Mouse (Mus musculus): ENCODE results near the gene Tbc1d9b. TPM values are rescaled to one million over a fixed set of nuclear protein-coding genes. Genes with fewer than 3 reads are reported as not detected.

The Tbc1d9b gene
- 72.3 and 76.8 TPM in 2 replicates for polyA plus RNA-seq (2011; ENCODE audit: insufficient read length, low read depth, missing spikeins)

- peak within 1 kb of the TSS; percentile 76 for H3K4me3 ChIP-seq (ENCODE audit: insufficient read depth, low read length)
- no peak within 1 kb of the TSS for H3K27ac ChIP-seq (ENCODE audit: insufficient read depth, low read length)
- TF ChIP-seq POLR2A (IDR thresholded peaks at IDR 0.05; ENCODE audit: low read depth, low read length) (peak; percentile 84), CTCF (IDR thresholded peaks at IDR 0.05; ENCODE audit: borderline replicate concordance, insufficient read depth, low read length) (peak; percentile 89)
- 0 out of 2 replicates have a peak, but pooled peaks cover 4% of the 10 kb centered on the region for H3K4me1 ChIP-seq (ENCODE audit: control insufficient read depth, insufficient read depth, low read length)
Measured at GRCm38 (mm10) chr11:50130811-50131766, at the start of gene Tbc1d9b. Gene Tbc1d9b (plus strand): TSS chr11:50131396.

GRCm38 (mm10) chr11:50086211-50086610 lies 45.0 kb upstream of the Tbc1d9b start:
- H3K4me3 ChIP-seq (ENCODE audit: insufficient read depth, low read length) = no peak overlapping the region
- no peak overlapping the region for H3K27ac ChIP-seq (ENCODE audit: insufficient read depth, low read length)
- no peaks in the 10 kb centered on the region for H3K4me1 ChIP-seq (ENCODE audit: control insufficient read depth, insufficient read depth, low read length)
- TF ChIP-seq POLR2A (IDR thresholded peaks at IDR 0.05; ENCODE audit: low read depth, low read length) (no peak), CTCF (IDR thresholded peaks at IDR 0.05; ENCODE audit: borderline replicate concordance, insufficient read depth, low read length) (no peak)

- Histone ChIP-seq H3K4me3 (ENCODE audit: insufficient read depth, low read length) (no peak overlapping the region), H3K4me1 (ENCODE audit: control insufficient read depth, insufficient read depth, low read length) (no peaks in the 10 kb centered on the region), H3K27ac (ENCODE audit: insufficient read depth, low read length) (no peak overlapping the region)
- TF ChIP-seq CTCF (IDR thresholded peaks at IDR 0.05; ENCODE audit: borderline replicate concordance, insufficient read depth, low read length) = no peak
- TF ChIP-seq POLR2A (IDR thresholded peaks at IDR 0.05; ENCODE audit: low read depth, low read length) = no peak
Measured at GRCm38 (mm10) chr11:50089840-50090239, 41.4 kb upstream of the Tbc1d9b start.

GRCm38 (mm10) chr11:50090982-50091675 lies 40.1 kb upstream of the Tbc1d9b start:
- no peak overlapping the region for H3K27ac ChIP-seq (ENCODE audit: insufficient read depth, low read length)
- H3K4me1 ChIP-seq (ENCODE audit: control insufficient read depth, insufficient read depth, low read length) = no peaks in the 10 kb centered on the region
- no peak overlapping the region for H3K4me3 ChIP-seq (ENCODE audit: insufficient read depth, low read length)
- TF ChIP-seq POLR2A (IDR thresholded peaks at IDR 0.05; ENCODE audit: low read depth, low read length) = no peak

GRCm38 (mm10) chr11:50091681-50092080 lies 39.5 kb upstream of the Tbc1d9b start:
- no peak overlapping the region for H3K27ac ChIP-seq (ENCODE audit: insufficient read depth, low read length)
- no peak overlapping the region for H3K4me3 ChIP-seq (ENCODE audit: insufficient read depth, low read length)
- no peak for TF ChIP-seq CTCF (IDR thresholded peaks at IDR 0.05; ENCODE audit: borderline replicate concordance, insufficient read depth, low read length)
- TF ChIP-seq POLR2A (IDR thresholded peaks at IDR 0.05; ENCODE audit: low read depth, low read length) = no peak
- H3K4me1 ChIP-seq (ENCODE audit: control insufficient read depth, insufficient read depth, low read length) = no peaks in the 10 kb centered on the region

- Histone ChIP-seq H3K4me3 (ENCODE audit: insufficient read depth, low read length) (no peak overlapping the region), H3K27ac (ENCODE audit: insufficient read depth, low read length) (no peak overlapping the region), H3K4me1 (ENCODE audit: control insufficient read depth, insufficient read depth, low read length) (no peaks in the 10 kb centered on the region)
- TF ChIP-seq POLR2A (IDR thresholded peaks at IDR 0.05; ENCODE audit: low read depth, low read length) (no peak), CTCF (IDR thresholded peaks at IDR 0.05; ENCODE audit: borderline replicate concordance, insufficient read depth, low read length) (no peak)
Measured at GRCm38 (mm10) chr11:50095661-50096060, 35.5 kb upstream of the Tbc1d9b start.

- TF ChIP-seq POLR2A (IDR thresholded peaks at IDR 0.05; ENCODE audit: low read depth, low read length) (no peak), CTCF (IDR thresholded peaks at IDR 0.05; ENCODE audit: borderline replicate concordance, insufficient read depth, low read length) (no peak)
- no peak overlapping the region for H3K4me3 ChIP-seq (ENCODE audit: insufficient read depth, low read length)
- no peaks in the 10 kb centered on the region for H3K4me1 ChIP-seq (ENCODE audit: control insufficient read depth, insufficient read depth, low read length)
- H3K27ac ChIP-seq (ENCODE audit: insufficient read depth, low read length) = no peak overlapping the region
Measured at GRCm38 (mm10) chr11:50097091-50097490, 34.1 kb upstream of the Tbc1d9b start.

GRCm38 (mm10) chr11:50098961-50099481 lies 32.2 kb upstream of the Tbc1d9b start:
- no peak for TF ChIP-seq CTCF (IDR thresholded peaks at IDR 0.05; ENCODE audit: borderline replicate concordance, insufficient read depth, low read length)
- TF ChIP-seq POLR2A (IDR thresholded peaks at IDR 0.05; ENCODE audit: low read depth, low read length) = no peak
- Histone ChIP-seq H3K4me1 (ENCODE audit: control insufficient read depth, insufficient read depth, low read length) (no peaks in the 10 kb centered on the region), H3K4me3 (ENCODE audit: insufficient read depth, low read length) (no peak overlapping the region), H3K27ac (ENCODE audit: insufficient read depth, low read length) (no peak overlapping the region)

GRCm38 (mm10) chr11:50099692-50100091 lies 31.5 kb upstream of the Tbc1d9b start:
- TF ChIP-seq CTCF (IDR thresholded peaks at IDR 0.05; ENCODE audit: borderline replicate concordance, insufficient read depth, low read length) = no peak
- TF ChIP-seq POLR2A (IDR thresholded peaks at IDR 0.05; ENCODE audit: low read depth, low read length) = no peak
- Histone ChIP-seq H3K4me3 (ENCODE audit: insufficient read depth, low read length) (no peak overlapping the region), H3K4me1 (ENCODE audit: control insufficient read depth, insufficient read depth, low read length) (no peaks in the 10 kb centered on the region), H3K27ac (ENCODE audit: insufficient read depth, low read length) (no peak overlapping the region)

Measured in embryonic fibroblast, embryonic 13.5 days (primary cell).